Mouse (Mus musculus) hindbrain, embryonic 12.5 days (tissue): ENCODE results near the gene Gtf2i. TPM values are rescaled to one million over a fixed set of nuclear protein-coding genes. Genes with fewer than 3 reads are reported as not detected.

ENCODE experiments used
- ATAC-seq: fragments of 200-750 bp; cut with Nextera tagmentation; 2 replicates; pipeline ENCODE4 v1.8.0; 2017; ENCODE audit warnings: moderate TSS enrichment; ENCODE audit not compliant: low FRiP score
- H3K27ac ChIP-seq: fragments of 300-500 bp; sonication (generic); 2 replicates; pipeline ENCODE4 v1.5.1; 2016; ENCODE audit warnings: mild to moderate bottlenecking
- H3K27me3 ChIP-seq: fragments of 300-500 bp; sonication (generic); 2 replicates; pipeline ENCODE4 v1.6.1; 2016; ENCODE audit warnings: mild to moderate bottlenecking
- H3K36me3 ChIP-seq: fragments of 300-500 bp; sonication (generic); 2 replicates; pipeline ENCODE4 v1.6.1; 2016; ENCODE audit warnings: mild to moderate bottlenecking
- H3K4me1 ChIP-seq: fragments of 300-500 bp; sonication (generic); 2 replicates; pipeline ENCODE4 v1.6.1; 2016
- H3K4me2 ChIP-seq: fragments of 300-500 bp; sonication (generic); replicated peaks from 2 replicates; pipeline ENCODE4 v1.6.1; 2016; ENCODE audit warnings: mild to moderate bottlenecking
- H3K4me3 ChIP-seq: fragments of 300-500 bp; sonication (generic); 2 replicates; pipeline ENCODE4 v1.5.1; 2016; ENCODE audit warnings: mild to moderate bottlenecking
- H3K9ac ChIP-seq: fragments of 300-500 bp; sonication (generic); 2 replicates; pipeline ENCODE4 v1.6.1; 2016; ENCODE audit warnings: mild to moderate bottlenecking, moderate library complexity
- H3K9me3 ChIP-seq: fragments of 300-500 bp; sonication (generic); replicated peaks from 2 replicates; pipeline ENCODE4 v1.6.1; 2016; ENCODE audit warnings: mild to moderate bottlenecking
- WGBS: fragments of 180-500 bp; shearing (Covaris S2); methylation state at CpG from one replicate; pipeline ENCODE4 v1.1.7; 2016; 5-methylcytosine and 5-hydroxymethylcytosine counted together
- polyA plus RNA-seq: library from polyadenylated mRNA; unstranded; fragments of >200 nt; fragmentation: Nextera tagmentation; extraction: Ambion mirVana; gene quantifications from 2 replicates; pipeline ENCODE4 v1.2.1, GENCODE M21; 2016

Gtf2i gene
- polyA plus RNA-seq, 1 experiment from 2014 or later = 242 TPM

- no peak for ATAC-seq
- no peaks in the 10 kb centered on the region for H3K27me3 ChIP-seq
- no peak overlapping the region for H3K9ac ChIP-seq
- H3K4me1 ChIP-seq = no peaks in the 10 kb centered on the region
- no peak overlapping the region for H3K27ac ChIP-seq
- peaks cover 93% of the 10 kb centered on the region for H3K36me3 ChIP-seq
- H3K9me3 ChIP-seq = no peaks in the 10 kb centered on the region
- H3K4me3 ChIP-seq = no peak overlapping the region
- 91% methylated on average over 4 of the region's 4 CpGs for WGBS
- no peak overlapping the region for H3K4me2 ChIP-seq
Measured at GRCm38 (mm10) chr5:134270566-134270965, 44.0 kb downstream of the Gtf2i start.

GRCm38 (mm10) chr5:134269751-134270150, 44.8 kb downstream of the Gtf2i start:
- Histone ChIP-seq H3K36me3 (peaks cover 93% of the 10 kb centered on the region), H3K27ac (no peak overlapping the region), H3K9ac (no peak overlapping the region), H3K4me2 (no peak overlapping the region), H3K9me3 (no peaks in the 10 kb centered on the region), H3K4me3 (no peak overlapping the region), H3K27me3 (no peaks in the 10 kb centered on the region), H3K4me1 (no peaks in the 10 kb centered on the region)
- WGBS = 95% methylated on average over 5 of the region's 5 CpGs
- no peak for ATAC-seq

GRCm38 (mm10) chr5:134268751-134269150, 45.8 kb downstream of the Gtf2i start:
- peaks cover 95% of the 10 kb centered on the region for H3K36me3 ChIP-seq
- H3K9me3 ChIP-seq = no peaks in the 10 kb centered on the region
- 96% methylated on average over 8 of the region's 8 CpGs for WGBS
- ATAC-seq = no peak
- H3K4me2 ChIP-seq = no peak overlapping the region
- H3K27me3 ChIP-seq = no peaks in the 10 kb centered on the region
- no peak overlapping the region for H3K27ac ChIP-seq
- H3K4me1 ChIP-seq = no peaks in the 10 kb centered on the region
- no peak overlapping the region for H3K9ac ChIP-seq
- H3K4me3 ChIP-seq = no peak overlapping the region

GRCm38 (mm10) chr5:134266404-134266803, 48.2 kb downstream of the Gtf2i start:
- Histone ChIP-seq H3K9ac (no peak overlapping the region), H3K4me2 (no peak overlapping the region), H3K9me3 (no peaks in the 10 kb centered on the region), H3K27me3 (no peaks in the 10 kb centered on the region), H3K4me1 (no peaks in the 10 kb centered on the region), H3K36me3 (peaks cover 95% of the 10 kb centered on the region), H3K4me3 (no peak overlapping the region), H3K27ac (no peak overlapping the region)
- 87% methylated on average over 18 of the region's 18 CpGs for WGBS
- ATAC-seq = no peak

GRCm38 (mm10) chr5:134265890-134266289, 48.7 kb downstream of the Gtf2i start:
- Histone ChIP-seq H3K4me2 (no peak overlapping the region), H3K9me3 (no peaks in the 10 kb centered on the region), H3K4me1 (no peaks in the 10 kb centered on the region), H3K27ac (no peak overlapping the region), H3K27me3 (no peaks in the 10 kb centered on the region), H3K36me3 (peaks cover 95% of the 10 kb centered on the region), H3K9ac (no peak overlapping the region), H3K4me3 (no peak overlapping the region)
- 84% methylated on average over 2 of the region's 2 CpGs for WGBS
- no peak for ATAC-seq

- ATAC-seq = no peak
- H3K4me2 ChIP-seq = no peak overlapping the region
- no peak overlapping the region for H3K9ac ChIP-seq
- H3K4me1 ChIP-seq = no peaks in the 10 kb centered on the region
- H3K9me3 ChIP-seq = no peaks in the 10 kb centered on the region
- no peak overlapping the region for H3K27ac ChIP-seq
- peaks cover 98% of the 10 kb centered on the region for H3K36me3 ChIP-seq
- H3K27me3 ChIP-seq = no peaks in the 10 kb centered on the region
- 91% methylated on average over 9 of the region's 9 CpGs for WGBS
- H3K4me3 ChIP-seq = no peak overlapping the region
Measured at GRCm38 (mm10) chr5:134260001-134260636, 54.4 kb downstream of the Gtf2i start.

GRCm38 (mm10) chr5:134258934-134259333, 55.6 kb downstream of the Gtf2i start:
- Histone ChIP-seq H3K4me3 (no peak overlapping the region), H3K4me1 (no peaks in the 10 kb centered on the region), H3K27ac (no peak overlapping the region), H3K9me3 (no peaks in the 10 kb centered on the region), H3K9ac (no peak overlapping the region), H3K27me3 (no peaks in the 10 kb centered on the region), H3K36me3 (peaks cover 97% of the 10 kb centered on the region), H3K4me2 (no peak overlapping the region)
- WGBS = 99% methylated on average over 2 of the region's 2 CpGs
- ATAC-seq = no peak

- H3K9ac ChIP-seq = no peak overlapping the region
- no peaks in the 10 kb centered on the region for H3K9me3 ChIP-seq
- no peak overlapping the region for H3K27ac ChIP-seq
- 83% methylated on average over 4 of the region's 4 CpGs for WGBS
- H3K4me3 ChIP-seq = no peak overlapping the region
- H3K4me2 ChIP-seq = no peak overlapping the region
- no peaks in the 10 kb centered on the region for H3K27me3 ChIP-seq
- no peak for ATAC-seq
- no peaks in the 10 kb centered on the region for H3K4me1 ChIP-seq
- H3K36me3 ChIP-seq = peaks cover 97% of the 10 kb centered on the region
Measured at GRCm38 (mm10) chr5:134258395-134258794, 56.2 kb downstream of the Gtf2i start.

- Histone ChIP-seq H3K36me3 (peaks cover 97% of the 10 kb centered on the region), H3K27ac (no peak overlapping the region), H3K9ac (no peak overlapping the region), H3K4me3 (no peak overlapping the region), H3K4me1 (no peaks in the 10 kb centered on the region), H3K27me3 (no peaks in the 10 kb centered on the region), H3K4me2 (no peak overlapping the region), H3K9me3 (no peaks in the 10 kb centered on the region)
- ATAC-seq = no peak
- 93% methylated on average over 13 of the region's 13 CpGs for WGBS
Measured at GRCm38 (mm10) chr5:134257349-134258031, 57.1 kb downstream of the Gtf2i start.

- Histone ChIP-seq H3K9ac (no peak overlapping the region), H3K4me2 (no peak overlapping the region), H3K27me3 (no peaks in the 10 kb centered on the region), H3K9me3 (no peaks in the 10 kb centered on the region), H3K36me3 (peaks cover 96% of the 10 kb centered on the region), H3K4me1 (no peaks in the 10 kb centered on the region), H3K4me3 (no peak overlapping the region), H3K27ac (no peak overlapping the region)
- WGBS = 90% methylated on average over 10 of the region's 10 CpGs
- ATAC-seq = no peak
Measured at GRCm38 (mm10) chr5:134255294-134255693, 59.3 kb downstream of the Gtf2i start.

GRCm38 (mm10) chr5:134253806-134254205, 60.8 kb downstream of the Gtf2i start:
- Histone ChIP-seq H3K9ac (no peak overlapping the region), H3K36me3 (peaks cover 95% of the 10 kb centered on the region), H3K4me3 (no peak overlapping the region), H3K4me1 (no peaks in the 10 kb centered on the region), H3K9me3 (no peaks in the 10 kb centered on the region), H3K27me3 (no peaks in the 10 kb centered on the region), H3K4me2 (no peak overlapping the region), H3K27ac (no peak overlapping the region)
- WGBS = 85% methylated on average over 3 of the region's 3 CpGs
- ATAC-seq = no peak

- ATAC-seq = no peak
- Histone ChIP-seq H3K27me3 (no peaks in the 10 kb centered on the region), H3K4me3 (no peak overlapping the region), H3K9me3 (no peaks in the 10 kb centered on the region), H3K4me2 (no peak overlapping the region), H3K27ac (no peak overlapping the region), H3K36me3 (peaks cover 97% of the 10 kb centered on the region), H3K4me1 (no peaks in the 10 kb centered on the region), H3K9ac (no peak overlapping the region)
- WGBS = 96% methylated on average over 4 of the region's 4 CpGs
Measured at GRCm38 (mm10) chr5:134251083-134251482, 63.5 kb downstream of the Gtf2i start.

- H3K9me3 ChIP-seq = no peaks in the 10 kb centered on the region
Measured at GRCm38 (mm10) chr5:134250601-134251000, 64.0 kb downstream of the Gtf2i start.

More at GRCm38 (mm10) chr5:134250601-134251000, 64.0 kb downstream of the Gtf2i start:
- Histone ChIP-seq H3K9ac (no peak overlapping the region), H3K27me3 (no peaks in the 10 kb centered on the region), H3K27ac (no peak overlapping the region), H3K4me3 (no peak overlapping the region), H3K4me2 (no peak overlapping the region), H3K36me3 (peaks cover 97% of the 10 kb centered on the region), H3K4me1 (no peaks in the 10 kb centered on the region)
- WGBS = 95% methylated on average over 3 of the region's 3 CpGs
- no peak for ATAC-seq
